Mouse (Mus musculus) lung, postnatal 0 days (tissue): ENCODE measurements at regions not wholly inside any gene's neighbourhood (a gene's known extent, or its start where the extent isn't known, plus 50 kb on each side); places are given as distances from the start of the nearest gene placed in this dataset.

Experiments
- CTCF ChIP-seq: IDR thresholded peaks from 2 replicates; pipeline ENCODE4 v1.5.1; 2016; ENCODE audit warnings: antibody characterized with exemption, mild to moderate bottlenecking
- EP300 ChIP-seq: IDR thresholded peaks from 2 replicates; pipeline ENCODE4 v1.6.1; 2016; ENCODE audit warnings: antibody characterized with exemption, mild to moderate bottlenecking, control low read depth

DNA sequence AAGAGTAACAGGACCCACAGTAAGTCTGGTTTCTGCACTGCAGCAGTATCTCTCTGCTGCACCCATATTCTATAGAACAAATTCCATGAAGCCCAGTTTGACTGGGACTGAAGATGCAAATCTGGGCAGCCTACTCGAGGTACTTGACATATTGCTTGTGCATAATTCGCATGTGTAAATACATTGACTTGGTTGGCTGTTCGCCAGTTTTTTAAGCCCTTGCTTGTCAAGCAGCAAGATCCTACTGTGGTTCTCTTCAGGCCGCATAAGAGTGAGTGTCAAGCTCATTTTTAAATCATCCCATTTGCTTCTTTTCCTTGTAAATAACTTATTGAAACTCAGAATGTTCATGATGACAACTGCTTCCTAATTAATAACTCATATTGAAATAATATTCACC lies 389.1 kb downstream of the Tns3 start:
- TF ChIP-seq EP300 (no peak), CTCF (no peak)
